Mouse (Mus musculus) R1 (cell line): Measurements from ENCODE around the gene Synpo2l.
"Not testable (repeated sequence)": the region's sequence is repeated elsewhere in the genome, so short reads cannot be mapped to it uniquely, and the experiment has no call there.

Experiments used
- DNase-seq: peaks from one replicate; pipeline ENCODE4 v3.0.0-alpha.2; 2018; ENCODE audit warnings: low read depth, low spot score

Synpo2l gene

GRCm38 (mm10) chr14:20668154-20668810 is at the start of gene Synpo2l:
Synpo2l (minus strand) TSS chr14:20668354.
- no peak for DNase-seq

- DNase-seq: no peak
Measured at GRCm38 (mm10) chr14:20713832-20714231, 45.7 kb upstream of the Synpo2l start.

- DNase-seq: peak; percentile 53
Measured at GRCm38 (mm10) chr14:20708239-20708638, 40.1 kb upstream of the Synpo2l start.

- DNase-seq: peak; percentile 77
Measured at GRCm38 (mm10) chr14:20707201-20708190, 39.3 kb upstream of the Synpo2l start, which contains the start of gene Zswim8. Zswim8 (plus strand) TSS chr14:20707552.

GRCm38 (mm10) chr14:20703461-20703860 is 35.3 kb upstream of the Synpo2l start:
- DNase-seq: not testable (repeated sequence)

GRCm38 (mm10) chr14:20702741-20703381 is 34.7 kb upstream of the Synpo2l start, which contains the start of gene Chchd1:
Chchd1 (plus strand) TSS chr14:20703006.
- peak; percentile 88 for DNase-seq

- no peak for DNase-seq
Measured at GRCm38 (mm10) chr14:20702096-20702740, 34.1 kb upstream of the Synpo2l start.

GRCm38 (mm10) chr14:20701554-20701953 is 33.4 kb upstream of the Synpo2l start:
- DNase-seq: no peak

GRCm38 (mm10) chr14:20700362-20700761 is 32.2 kb upstream of the Synpo2l start:
- DNase-seq: no peak

GRCm38 (mm10) chr14:20698515-20698914 is 30.4 kb upstream of the Synpo2l start:
- no peak for DNase-seq

GRCm38 (mm10) chr14:20696986-20697385 is 28.8 kb upstream of the Synpo2l start:
- peak; percentile 39 for DNase-seq

- DNase-seq: peak; percentile 17
Measured at GRCm38 (mm10) chr14:20695761-20696520, 27.8 kb upstream of the Synpo2l start.

- peak; percentile 88 for DNase-seq
Measured at GRCm38 (mm10) chr14:20694884-20695760, 27.0 kb upstream of the Synpo2l start, which contains the start of gene Fut11. Fut11 (plus strand) TSS chr14:20694968.

GRCm38 (mm10) chr14:20694185-20694883 is 26.2 kb upstream of the Synpo2l start:
- peak; percentile 40 for DNase-seq

GRCm38 (mm10) chr14:20693589-20694101 is 25.5 kb upstream of the Synpo2l start:
- DNase-seq: no peak

GRCm38 (mm10) chr14:20691772-20692171 is 23.6 kb upstream of the Synpo2l start:
- no peak for DNase-seq

GRCm38 (mm10) chr14:20689009-20689408 is 20.9 kb upstream of the Synpo2l start:
- no peak for DNase-seq

GRCm38 (mm10) chr14:20686576-20686975 is 18.4 kb upstream of the Synpo2l start:
- DNase-seq: no peak

GRCm38 (mm10) chr14:20682498-20682897 is 14.3 kb upstream of the Synpo2l start:
- peak; percentile 65 for DNase-seq
